Mouse (Mus musculus) gastrocnemius, adult 18-20 months (tissue): ENCODE data around the gene Utrn. TPM values are rescaled to one million over a fixed set of nuclear protein-coding genes. Genes with fewer than 3 reads are reported as not detected.
A peak's percentile ranks its signal among the peaks of the same experiment; 100 is the strongest.
"Not testable (repeated sequence)": the region's sequence is repeated elsewhere in the genome, so short reads cannot be mapped to it uniquely, and the experiment has no call there.

Experiments
- DNase-seq: peaks from one replicate; pipeline ENCODE4 v3.0.0; 2021; ENCODE audit warnings: low spot score
- total RNA-seq, 2 experiments: library from RNA; stranded (reverse); gene quantifications; 2 replicates each; pipeline ENCODE4 v1.2.3; 2021

The Utrn gene
- total RNA-seq, 2 experiments from 2014 or later: 17.6 to 20.4 TPM

GRCm38 (mm10) chr10:12607180-12607579 is 262.0 kb downstream of the Utrn start:
- DNase-seq: not testable (repeated sequence)

- no peak for DNase-seq
Measured at GRCm38 (mm10) chr10:12595379-12595778, 273.8 kb downstream of the Utrn start.

GRCm38 (mm10) chr10:12594958-12595357 is 274.2 kb downstream of the Utrn start:
- DNase-seq: no peak

GRCm38 (mm10) chr10:12593071-12593470 is 276.1 kb downstream of the Utrn start:
- peak; percentile 9 for DNase-seq

- no peak for DNase-seq
Measured at GRCm38 (mm10) chr10:12591946-12592345, 277.2 kb downstream of the Utrn start.

- no peak for DNase-seq
Measured at GRCm38 (mm10) chr10:12588051-12588450, 281.1 kb downstream of the Utrn start.

- no peak for DNase-seq
Measured at GRCm38 (mm10) chr10:12587318-12587717, 281.8 kb downstream of the Utrn start.

- no peak for DNase-seq
Measured at GRCm38 (mm10) chr10:12586825-12587224, 282.3 kb downstream of the Utrn start.

- DNase-seq: no peak
Measured at GRCm38 (mm10) chr10:12586200-12586599, 283.0 kb downstream of the Utrn start.

- no peak for DNase-seq
Measured at GRCm38 (mm10) chr10:12583473-12583872, 285.7 kb downstream of the Utrn start.

GRCm38 (mm10) chr10:12579048-12579447 is 290.1 kb downstream of the Utrn start:
- DNase-seq: peak; percentile 7

GRCm38 (mm10) chr10:12575849-12576435 is 293.2 kb downstream of the Utrn start:
- no peak for DNase-seq

GRCm38 (mm10) chr10:12574760-12575159 is 294.4 kb downstream of the Utrn start:
- DNase-seq: no peak

- DNase-seq: peak; percentile 8
Measured at GRCm38 (mm10) chr10:12573601-12574000, 295.6 kb downstream of the Utrn start.

- DNase-seq: no peak
Measured at GRCm38 (mm10) chr10:12572759-12573158, 296.4 kb downstream of the Utrn start.

- DNase-seq: no peak
Measured at GRCm38 (mm10) chr10:12564425-12564824, 304.7 kb downstream of the Utrn start.

- DNase-seq: no peak
Measured at GRCm38 (mm10) chr10:12558810-12559209, 310.4 kb downstream of the Utrn start.

GRCm38 (mm10) chr10:12554090-12554718 is 315.0 kb downstream of the Utrn start:
- no peak for DNase-seq

GRCm38 (mm10) chr10:12552890-12553278 is 316.3 kb downstream of the Utrn start:
- DNase-seq: no peak

GRCm38 (mm10) chr10:12552196-12552889 is 316.8 kb downstream of the Utrn start:
- no peak for DNase-seq

- DNase-seq: no peak
Measured at GRCm38 (mm10) chr10:12551735-12552134, 317.4 kb downstream of the Utrn start.

- no peak for DNase-seq
Measured at GRCm38 (mm10) chr10:12549945-12550540, 319.1 kb downstream of the Utrn start.
